Mouse (Mus musculus) urinary bladder, postnatal 36 days (tissue): ENCODE results near the gene Myom3.
"Not testable (repeated sequence)": the region's sequence is repeated elsewhere in the genome, so short reads cannot be mapped to it uniquely, and the experiment has no call there.

Experiments used
- DNase-seq, 2 experiments: peaks; one replicate each; pipeline ENCODE4 v3.0.0; 2022; ENCODE audit warnings: low spot score in 2 of 2, mixed read lengths in 1 of 2

Gene Myom3

GRCm38 (mm10) chr4:135759356-135759976, at the start of gene Myom3:
Gene Myom3, plus strand, starts transcription at chr4:135759715.
- no peak for DNase-seq

DNA sequence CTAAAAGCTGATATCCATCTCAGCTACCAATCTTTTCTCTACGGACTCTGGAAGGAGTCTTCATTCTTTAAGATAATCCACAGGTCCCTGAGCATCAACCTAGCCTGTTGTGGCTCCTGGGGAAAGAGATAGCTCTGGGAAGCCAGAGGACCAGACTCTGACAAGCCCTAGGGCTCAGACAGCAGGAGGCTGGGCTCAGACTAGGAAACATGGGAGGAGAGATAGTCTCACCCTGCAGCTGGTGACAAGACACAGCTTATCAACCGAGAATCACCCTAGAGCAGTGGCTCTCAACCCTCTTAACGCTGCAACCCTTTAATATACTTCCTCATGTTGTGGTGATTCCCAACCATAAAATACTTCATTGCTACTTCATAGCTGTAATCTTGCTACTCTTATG, 49.1 kb upstream of the Myom3 start:
- DNase-seq = no peak

DNA sequence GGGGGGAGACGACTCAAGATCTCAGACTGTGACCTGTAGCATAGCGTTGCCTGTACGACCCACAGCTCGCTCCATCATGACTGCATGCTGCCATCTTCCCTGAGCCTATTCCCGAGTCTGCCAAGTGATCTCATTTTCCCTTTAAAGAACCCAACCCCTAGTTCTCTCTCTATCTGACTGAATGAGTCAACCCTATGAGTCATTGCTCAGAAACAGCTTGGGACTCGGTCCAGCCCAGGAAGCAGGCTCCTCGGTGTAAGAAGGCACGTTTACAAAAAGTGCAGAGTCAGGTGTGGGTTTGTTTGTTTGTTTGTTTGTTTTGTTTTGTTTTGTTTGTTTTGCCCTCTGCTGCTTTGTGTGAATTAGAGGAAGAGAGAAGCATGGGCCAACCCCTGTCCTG, 44.7 kb upstream of the Myom3 start:
- DNase-seq = no peak

DNA sequence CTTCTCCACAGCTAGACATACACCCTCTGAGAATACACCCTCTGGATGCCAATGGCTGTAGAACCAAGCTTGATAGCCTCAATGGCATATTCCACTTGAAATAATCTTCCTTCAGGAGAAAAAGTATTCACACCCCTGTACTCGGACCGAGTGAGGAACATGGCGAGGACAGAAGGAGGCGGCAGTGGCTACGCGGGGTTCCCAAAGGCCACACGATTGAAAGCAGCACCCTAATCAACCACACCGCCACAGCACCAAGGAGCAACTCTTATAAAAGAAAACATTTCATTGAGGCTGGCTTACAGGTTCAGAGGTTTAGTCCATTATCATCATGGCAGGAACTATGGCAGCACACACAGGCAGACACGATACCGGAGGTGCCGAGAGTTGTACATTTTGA, 43.1 kb upstream of the Myom3 start:
- DNase-seq = not testable (repeated sequence)

DNA sequence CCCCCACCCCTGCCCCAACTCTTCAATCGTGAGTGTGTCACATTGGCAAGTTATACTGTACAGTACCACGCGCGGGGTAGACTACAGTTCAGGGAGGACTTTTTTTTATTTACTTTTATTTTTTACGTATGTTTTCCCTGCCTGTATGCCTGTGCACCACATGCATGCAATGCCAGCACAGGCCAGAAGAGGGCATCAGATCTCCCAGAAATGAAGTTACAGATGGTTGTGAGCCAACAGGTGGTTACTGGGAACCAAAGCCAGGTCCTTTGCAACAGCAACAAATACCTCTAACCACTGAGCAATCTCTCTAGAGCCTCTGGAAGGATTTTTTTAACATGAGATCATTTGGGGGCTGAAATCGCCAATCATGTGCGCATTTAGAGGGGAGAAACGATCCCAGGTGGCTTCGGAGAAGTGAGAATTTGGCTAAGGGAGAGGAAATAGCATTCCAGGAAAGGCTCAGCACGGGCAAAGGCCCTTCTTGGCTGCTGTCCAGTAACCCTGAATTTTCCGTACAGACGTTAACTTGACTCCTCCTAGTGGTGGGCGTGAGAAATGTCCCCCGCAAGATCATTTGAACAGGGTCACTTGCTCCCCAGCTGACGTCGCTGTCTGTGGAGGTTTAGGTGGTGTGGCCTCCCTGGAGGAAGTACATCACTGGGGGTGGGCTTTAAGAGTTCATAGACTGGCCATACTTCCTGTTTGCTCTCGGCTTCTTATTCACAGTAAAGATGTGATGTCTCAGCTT, 36.8 kb upstream of the Myom3 start:
- DNase-seq = no peak

DNA sequence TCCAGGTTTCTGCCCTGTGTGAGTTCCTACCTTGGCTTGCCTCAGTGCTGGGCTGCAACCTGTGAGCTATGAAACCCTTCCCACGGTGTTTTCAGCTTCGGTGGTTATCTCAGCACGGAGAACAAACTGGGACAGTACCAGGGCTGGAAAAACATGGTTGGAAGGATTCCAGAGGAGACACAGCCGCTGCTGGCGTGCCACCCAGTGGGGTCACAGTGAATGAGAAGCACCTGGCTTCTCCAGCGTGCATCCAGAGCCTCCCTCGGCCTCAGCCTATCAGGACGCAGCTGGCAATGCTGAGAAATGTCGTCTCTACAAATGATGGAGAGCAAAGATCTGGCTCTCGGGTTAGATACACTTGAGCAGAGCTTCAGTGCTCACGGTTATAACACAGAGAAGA, 33.1 kb upstream of the Myom3 start:
- no peak for DNase-seq

GRCm38 (mm10) chr4:135727817-135728216, 31.7 kb upstream of the Myom3 start, which contains the start of gene Il22ra1:
Gene Il22ra1, plus strand, starts transcription at chr4:135728172.
- peak; percentile 42 to 57 for DNase-seq

- DNase-seq = no peak
Measured at GRCm38 (mm10) chr4:135730204-135730603, 29.3 kb upstream of the Myom3 start.

DNA sequence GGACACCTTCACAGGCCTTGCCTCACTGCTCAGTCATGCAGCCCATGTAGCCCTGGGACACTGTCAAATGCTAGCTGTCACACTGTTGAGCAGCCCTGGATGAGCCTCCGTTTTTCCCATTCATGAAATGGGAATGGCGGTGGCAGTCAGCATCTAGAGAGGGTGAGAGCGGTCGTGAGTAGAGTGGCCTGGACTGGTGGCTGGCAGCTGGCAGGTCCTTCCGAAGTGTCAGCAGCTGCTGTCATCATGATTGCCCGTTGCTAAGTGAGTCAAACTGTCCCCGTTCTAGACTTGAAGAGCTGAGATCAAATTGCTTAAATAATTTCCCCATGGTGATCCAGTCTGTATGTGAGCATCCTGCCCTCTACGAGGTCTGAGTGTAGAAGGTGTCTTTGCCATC, 28.6 kb upstream of the Myom3 start:
- DNase-seq = no peak

- no peak for DNase-seq
Measured at GRCm38 (mm10) chr4:135733901-135734300, 25.6 kb upstream of the Myom3 start.

GRCm38 (mm10) chr4:135736903-135737302, 22.6 kb upstream of the Myom3 start:
- no peak for DNase-seq

GRCm38 (mm10) chr4:135738237-135738636, 21.3 kb upstream of the Myom3 start:
- DNase-seq = no peak

- no peak for DNase-seq
Measured at GRCm38 (mm10) chr4:135739148-135739547, 20.4 kb upstream of the Myom3 start.

GRCm38 (mm10) chr4:135739672-135740071, 19.8 kb upstream of the Myom3 start:
- no peak for DNase-seq

DNA sequence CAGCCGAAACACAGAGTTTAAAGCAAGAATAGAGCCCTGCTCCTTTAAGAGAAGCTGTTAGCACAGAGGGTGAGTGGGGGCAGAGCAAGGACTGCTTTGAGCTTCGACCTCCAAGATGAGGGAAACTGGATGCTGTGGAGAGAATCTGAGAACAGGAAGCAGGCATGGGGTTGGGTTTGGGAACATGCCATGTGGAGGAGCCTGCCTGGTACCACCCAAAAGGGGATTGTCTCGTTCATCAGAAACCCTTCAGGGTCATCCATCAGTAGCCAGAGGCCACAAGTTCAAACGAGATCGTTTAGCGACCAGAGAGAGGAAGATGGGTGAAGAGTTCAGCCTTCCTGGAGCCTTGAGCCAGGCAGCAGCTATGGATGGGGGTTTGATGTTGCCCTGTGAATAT, 16.0 kb upstream of the Myom3 start:
- no peak for DNase-seq

DNA sequence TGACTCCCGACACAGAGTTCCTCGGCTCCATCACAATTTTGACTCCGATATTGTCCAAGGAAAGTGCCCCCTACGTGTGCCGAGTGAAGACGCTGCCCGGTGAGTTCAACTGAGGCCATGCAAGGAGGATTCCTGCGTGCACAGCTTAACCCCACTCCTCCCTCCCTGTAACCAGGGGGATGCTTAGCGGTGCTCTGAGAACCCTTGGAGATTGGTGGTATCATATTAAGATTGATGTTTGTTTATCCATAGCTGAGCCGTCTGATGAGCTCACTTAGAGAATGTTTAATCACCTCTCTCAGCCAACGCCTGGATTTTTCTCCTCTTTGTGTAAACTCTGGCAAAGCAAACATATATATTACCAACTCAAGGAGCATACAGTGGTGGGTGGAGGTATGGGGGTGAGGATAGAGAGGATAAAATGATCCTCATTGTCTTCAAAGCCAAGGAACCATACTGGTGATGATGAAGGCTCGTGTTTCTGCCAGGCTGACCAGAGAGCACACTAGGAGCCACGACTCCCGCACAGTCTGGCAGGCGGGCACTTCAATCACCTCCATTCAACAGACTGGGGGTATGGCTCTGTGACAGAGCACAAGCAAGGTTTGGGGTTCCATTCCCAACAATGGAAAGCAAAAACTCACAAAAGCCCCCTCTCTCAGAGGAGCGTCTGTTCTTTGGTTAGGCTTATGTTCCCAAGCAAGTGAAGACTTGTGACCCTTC, 14.6 kb upstream of the Myom3 start:
- DNase-seq = no peak

GRCm38 (mm10) chr4:135745613-135746012, 13.9 kb upstream of the Myom3 start:
- no peak for DNase-seq

DNA sequence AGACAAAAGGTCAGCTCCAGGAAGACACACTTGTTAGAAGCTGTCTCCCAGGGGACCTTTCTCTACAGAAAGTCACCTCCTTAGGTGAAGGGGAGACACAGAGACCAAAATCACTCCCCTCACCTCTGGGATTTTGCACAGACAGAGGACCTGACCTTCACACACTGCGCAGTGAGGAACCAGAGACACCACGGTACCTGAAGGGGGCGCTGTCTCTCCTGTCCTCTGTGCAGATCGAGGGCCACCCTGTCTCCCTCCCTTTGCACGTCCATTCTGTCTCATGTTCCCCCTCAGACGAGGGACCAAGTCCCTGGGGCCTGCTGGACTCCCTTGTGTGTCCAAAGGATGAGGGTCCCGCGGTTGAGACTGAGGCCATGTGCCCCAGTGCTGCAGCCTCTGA, 8.6 kb upstream of the Myom3 start:
- no peak for DNase-seq

GRCm38 (mm10) chr4:135752106-135752778, 7.3 kb upstream of the Myom3 start:
- no peak for DNase-seq

DNA sequence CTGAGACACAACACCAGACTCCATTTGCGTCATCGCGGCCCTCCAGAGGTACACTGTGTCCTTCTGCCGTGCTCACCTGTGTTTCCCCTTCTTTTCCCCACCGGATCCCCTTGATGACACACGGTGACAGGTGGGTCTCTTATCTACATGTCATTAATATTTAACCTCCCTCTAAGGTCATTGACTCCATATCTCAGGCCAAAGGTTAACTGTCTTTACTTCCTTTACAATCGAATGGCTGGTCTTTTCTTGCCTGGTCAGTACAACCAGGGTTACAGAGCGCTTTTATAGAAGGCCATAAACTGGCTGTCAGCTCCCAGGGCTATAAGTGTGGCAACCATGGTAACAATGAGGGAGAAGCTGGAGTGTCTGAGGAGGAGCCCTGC, 6.7 kb upstream of the Myom3 start:
- DNase-seq = no peak

GRCm38 (mm10) chr4:135758331-135758730, 1.2 kb upstream of the Myom3 start:
- no peak for DNase-seq

GRCm38 (mm10) chr4:135758825-135759224, 690 bp upstream of the Myom3 start:
- DNase-seq = no peak
